Mouse (Mus musculus): Measurements from ENCODE around the gene Carmil2.

GRCm38 (mm10) chr8:105700566-105700965, 14.5 kb downstream of the Carmil2 start:
- TF ChIP-seq CTCF (IDR thresholded peaks at IDR 0.05; ENCODE audit: insufficient read depth, low read depth, low read length), result no peak
- no peak for TF ChIP-seq POLR2A (IDR thresholded peaks at IDR 0.05; ENCODE audit: insufficient read depth, low read depth, low read length)

All from olfactory bulb, adult 2 months (tissue).